In the genomic region with DNA sequence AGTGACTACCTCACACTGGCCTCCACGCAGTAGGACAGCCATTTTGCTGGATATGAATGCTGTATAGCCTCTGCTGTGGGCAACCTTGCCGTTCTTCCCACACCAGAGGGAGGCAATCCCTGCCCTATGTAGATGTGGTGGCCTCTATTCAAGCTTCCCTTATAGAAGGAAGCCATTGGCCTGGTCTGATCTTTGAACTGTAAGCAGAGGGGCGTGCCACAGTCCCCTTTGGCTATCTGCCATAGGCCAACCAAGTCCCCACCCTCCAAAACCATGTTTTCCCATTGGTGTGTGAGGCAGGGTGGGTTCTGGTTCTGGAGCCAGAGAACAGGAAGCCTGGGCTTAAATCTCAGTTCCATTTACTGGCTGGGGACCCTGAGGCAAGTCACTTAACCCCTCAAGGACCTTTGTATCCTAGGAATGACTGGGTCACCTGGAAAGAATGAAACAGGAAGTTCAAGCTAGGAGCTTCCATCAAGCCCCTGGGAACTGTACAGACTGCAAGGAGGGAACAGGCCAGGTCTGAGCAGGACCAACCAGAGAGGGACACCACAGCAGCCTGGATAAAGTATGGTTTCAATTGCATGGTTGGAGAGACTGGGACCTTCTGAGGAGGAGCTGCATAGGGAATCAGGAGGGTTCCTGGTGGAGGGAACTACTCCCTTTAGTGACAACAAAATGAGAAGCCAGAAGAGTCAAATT, we compare ENCODE assay signal across 15 mouse cellular contexts.
DNase-seq lines count a peak whose midpoint lies in the region; ATAC-seq lines count a peak whose summit lies in the region.
"Had no signal": no experiment of that assay in that cellular context is flagged by ENCODE, and none has a peak within 500 bp of the region (broad histone marks: within the 10 kb centered on the region; RNA-seq: fewer than 3 reads in every experiment).

No protein-coding gene starts in this region.

- no peaks in the 10 kb centered on the region for H3K27me3 ChIP-seq in kidney, embryonic 15.5 days
- H3K27me3 ChIP-seq in intestine, embryonic 14.5 days (replicated peaks; ENCODE audit: control insufficient read depth, insufficient read depth, low read length) = no peaks in the 10 kb centered on the region
- no peaks in the 10 kb centered on the region for H3K27me3 ChIP-seq in stomach, embryonic 16.5 days (ENCODE audit: control insufficient read depth, insufficient read depth, low read length)

- H3K9ac ChIP-seq in kidney, embryonic 15.5 days = no peak overlapping the region
- no peak overlapping the region for H3K9ac ChIP-seq in intestine, embryonic 14.5 days (ENCODE audit: low read length)
- no peak overlapping the region for H3K9ac ChIP-seq in stomach, embryonic 16.5 days (ENCODE audit: low read length)
- H3K9ac ChIP-seq: forebrain, postnatal 0 days; lung, embryonic 14.5 days had no signal

- H3K4me3 ChIP-seq in kidney, embryonic 15.5 days (replicated peaks) = no peak overlapping the region
- H3K4me3 ChIP-seq in intestine, embryonic 14.5 days (ENCODE audit: low read depth, low read length) = no peak overlapping the region
- no peak overlapping the region for H3K4me3 ChIP-seq in stomach, embryonic 16.5 days (replicated peaks; ENCODE audit: low read length)

- H3K4me1 ChIP-seq in kidney, embryonic 15.5 days = peaks cover 17% of the 10 kb centered on the region
- H3K4me1 ChIP-seq in intestine, embryonic 14.5 days (replicated peaks; ENCODE audit: control insufficient read depth, insufficient read depth, low read length) = no peaks in the 10 kb centered on the region
- H3K4me1 ChIP-seq in stomach, embryonic 16.5 days (ENCODE audit: control insufficient read depth, insufficient read depth, low read length) = 0 out of 2 replicates have a peak, but pooled peaks cover 10% of the 10 kb centered on the region

- no peak overlapping the region for H3K27ac ChIP-seq in kidney, embryonic 15.5 days
- no peak overlapping the region for H3K27ac ChIP-seq in intestine, embryonic 14.5 days (ENCODE audit: low read depth)
- H3K27ac ChIP-seq in stomach, embryonic 16.5 days (ENCODE audit: low read length) = no peak overlapping the region; the same call in 1 of the 2 replicates

- no peak overlapping the region for H3K4me2 ChIP-seq in kidney, embryonic 15.5 days
- no peak overlapping the region for H3K4me2 ChIP-seq in intestine, embryonic 14.5 days (ENCODE audit: low read length)
- H3K4me2 ChIP-seq in stomach, embryonic 16.5 days (ENCODE audit: low read depth, low read length) = no peak overlapping the region
- H3K4me2 ChIP-seq: heart, embryonic 11.5 days; lung, embryonic 14.5 days had no signal

- peaks cover 46% of the 10 kb centered on the region for H3K36me3 ChIP-seq in kidney, embryonic 15.5 days
- H3K36me3 ChIP-seq in intestine, embryonic 14.5 days (ENCODE audit: control insufficient read depth, insufficient read depth, low read length) = peaks cover 45% of the 10 kb centered on the region
- H3K36me3 ChIP-seq in stomach, embryonic 16.5 days (ENCODE audit: control insufficient read depth, insufficient read depth, low read length) = no peaks in the 10 kb centered on the region

- ATAC-seq in kidney, embryonic 15.5 days (replicated peaks; ENCODE audit: low FRiP score) = no peak; the same call in 1 of the 2 replicates
- ATAC-seq in intestine, embryonic 14.5 days (replicated peaks; ENCODE audit: low FRiP score, low TSS enrichment, low read depth) = peak; percentile 58
- peak; percentile 69; the same call in 1 of the 2 replicates for ATAC-seq in stomach, embryonic 16.5 days (ENCODE audit: insufficient read depth, low FRiP score)
- ATAC-seq: forebrain, postnatal 0 days; midbrain, embryonic 16.5 days had no signal

- H3K9me3 ChIP-seq in kidney, embryonic 15.5 days (replicated peaks) = no peaks in the 10 kb centered on the region
- no peaks in the 10 kb centered on the region for H3K9me3 ChIP-seq in intestine, embryonic 14.5 days (ENCODE audit: control insufficient read depth, low read length)
- H3K9me3 ChIP-seq in stomach, embryonic 16.5 days (replicated peaks; ENCODE audit: control insufficient read depth, low read length) = no peaks in the 10 kb centered on the region
- H3K9me3 ChIP-seq: G1E had no signal

- peak; percentile 33 to 36 for DNase-seq in kidney, adult 8-10 months
- no peak for DNase-seq in intestine, embryonic 14.5 days (ENCODE audit: low spot score)
- peak; percentile 55 for DNase-seq in large intestine, adult 2 months (ENCODE audit: low read depth, low spot score)
- DNase-seq in layer of hippocampus, postnatal 36 days = no peak
- DNase-seq in embryo, embryonic 10 days (ENCODE audit: low spot score) = no peak
- DNase-seq: adrenal gland, adult 2 months; cerebellum, adult 11-12 months; forebrain, postnatal 0 days; layer of hippocampus, adult 9-11 months; lung, embryonic 14.5 days had no signal

- WGBS in kidney, embryonic 15.5 days = 80% methylated on average over 3 of the region's 3 CpGs
- whole genome bisulfite sequencing in intestine, embryonic 14.5 days = 85% methylated on average over 3 of the region's 3 CpGs
- WGBS in large intestine, adult 2 months = 41% methylated on average over 3 of the region's 3 CpGs
- 80% methylated on average over 3 of the region's 3 CpGs for WGBS in stomach, embryonic 16.5 days

Comparison
In these comparisons a context has a peak if more than half of its experiments do, and no peak if none do; other contexts are left out.
1. DNase-seq: peak in kidney, adult 8-10 months (2 of 2) and large intestine, adult 2 months (single experiment); none in intestine, embryonic 14.5 days (single experiment), layer of hippocampus, postnatal 36 days (0 of 2) and embryo, embryonic 10 days (single experiment).